Mouse (Mus musculus): ENCODE measurements around the gene Gucy2c. TPM values are rescaled to one million over a fixed set of nuclear protein-coding genes. Genes with fewer than 3 reads are reported as not detected.

The Gucy2c gene
- polyA plus RNA-seq (2015; fragmentation: Nextera tagmentation; extraction: Ambion mirVana), result 0.10 and 0.19 TPM in 2 replicates

DNA sequence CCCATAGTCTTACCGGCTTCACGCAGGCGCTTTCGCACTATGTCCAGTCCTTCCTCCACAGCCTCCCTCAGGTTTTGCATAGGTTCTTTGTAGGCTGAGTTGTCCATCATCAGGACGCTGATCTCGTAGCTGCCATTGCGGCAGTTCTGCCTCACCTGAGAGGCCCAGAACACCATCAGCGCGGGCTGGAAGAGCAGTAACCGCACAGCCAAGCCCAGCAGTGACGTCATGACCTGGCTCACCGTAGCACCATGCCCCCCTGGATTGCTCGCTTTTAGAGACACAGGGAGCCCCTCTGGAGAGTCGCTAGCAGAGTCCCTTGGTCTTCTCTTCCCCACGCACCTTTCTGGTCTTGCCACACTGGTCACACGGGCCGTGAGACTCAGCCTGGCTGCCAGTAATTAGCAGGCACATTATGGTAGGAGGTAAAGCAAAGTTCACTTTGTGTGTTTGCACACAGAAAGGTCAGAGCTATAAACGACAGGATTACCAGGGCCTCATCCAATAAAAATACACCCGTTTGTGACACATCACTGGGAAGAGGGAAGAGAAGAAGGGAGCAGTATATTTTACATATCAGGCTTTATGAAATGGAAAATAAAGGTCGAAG, at the start of gene Gucy2c:
Gene Gucy2c, minus strand, starts transcription at position 389 of the 610 bp plus-strand sequence.
- ATAC-seq, result no peak
- H3K27me3 ChIP-seq (replicated peaks; ENCODE audit: control insufficient read depth, insufficient read depth, low read length), result no peaks in the 10 kb centered on the region
- H3K4me1 ChIP-seq (ENCODE audit: control insufficient read depth, insufficient read depth, low read depth, low read length), result no peaks in the 10 kb centered on the region
- H3K9ac ChIP-seq (ENCODE audit: low read depth, low read length), result no peak within 1 kb of the TSS
- H3K4me2 ChIP-seq (ENCODE audit: low read length), result no peak within 1 kb of the TSS
- WGBS, result 84% methylated on average over 20 of the region's 20 CpGs
- no peak within 1 kb of the TSS for H3K4me3 ChIP-seq (ENCODE audit: low read length)
- no peak within 1 kb of the TSS for H3K27ac ChIP-seq (ENCODE audit: low read depth, low read length)
- no peaks in the 10 kb centered on the region for H3K36me3 ChIP-seq (ENCODE audit: control insufficient read depth, insufficient read depth, low read length)
- H3K9me3 ChIP-seq (ENCODE audit: control insufficient read depth, low read length), result peaks cover 3% of the 10 kb centered on the region; the same call in 1 of the 2 replicates

DNA sequence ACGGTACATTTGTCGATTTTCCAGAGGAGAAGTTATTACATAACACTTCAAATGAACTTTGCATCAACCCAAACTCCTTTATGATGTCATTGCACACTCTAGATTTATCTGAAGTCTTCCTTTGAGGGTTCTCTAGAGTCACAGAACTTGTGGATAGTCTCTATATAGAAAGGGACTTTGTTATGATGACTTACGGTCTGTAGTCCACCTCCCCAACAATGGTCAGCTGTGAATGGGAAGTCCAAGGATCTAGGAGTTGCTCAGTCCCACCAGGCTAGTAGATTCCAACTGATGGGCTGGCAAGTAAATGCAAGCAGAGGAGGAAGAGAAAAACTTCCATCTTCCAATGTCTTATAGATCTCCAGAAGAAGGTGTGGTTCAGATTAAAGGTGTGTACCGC, 47.1 kb upstream of the Gucy2c start:
- ATAC-seq, result no peak
- H3K27ac ChIP-seq (ENCODE audit: low read depth, low read length), result peak overlapping the region; percentile 73
- H3K4me2 ChIP-seq (ENCODE audit: low read length), result peak overlapping the region; percentile 52
- peaks cover 11% of the 10 kb centered on the region for H3K4me1 ChIP-seq (ENCODE audit: control insufficient read depth, insufficient read depth, low read depth, low read length)
- H3K27me3 ChIP-seq (replicated peaks; ENCODE audit: control insufficient read depth, insufficient read depth, low read length), result no peaks in the 10 kb centered on the region; the same call in 1 of the 2 replicates
- peaks cover 7% of the 10 kb centered on the region for H3K36me3 ChIP-seq (ENCODE audit: control insufficient read depth, insufficient read depth, low read length)
- H3K4me3 ChIP-seq (ENCODE audit: low read length), result peak overlapping the region; percentile 44
- H3K9me3 ChIP-seq (ENCODE audit: control insufficient read depth, low read length), result no peaks in the 10 kb centered on the region
- 32% methylated on average over 4 of the region's 4 CpGs for WGBS
- H3K9ac ChIP-seq (ENCODE audit: low read depth, low read length), result peak overlapping the region; percentile 57

DNA sequence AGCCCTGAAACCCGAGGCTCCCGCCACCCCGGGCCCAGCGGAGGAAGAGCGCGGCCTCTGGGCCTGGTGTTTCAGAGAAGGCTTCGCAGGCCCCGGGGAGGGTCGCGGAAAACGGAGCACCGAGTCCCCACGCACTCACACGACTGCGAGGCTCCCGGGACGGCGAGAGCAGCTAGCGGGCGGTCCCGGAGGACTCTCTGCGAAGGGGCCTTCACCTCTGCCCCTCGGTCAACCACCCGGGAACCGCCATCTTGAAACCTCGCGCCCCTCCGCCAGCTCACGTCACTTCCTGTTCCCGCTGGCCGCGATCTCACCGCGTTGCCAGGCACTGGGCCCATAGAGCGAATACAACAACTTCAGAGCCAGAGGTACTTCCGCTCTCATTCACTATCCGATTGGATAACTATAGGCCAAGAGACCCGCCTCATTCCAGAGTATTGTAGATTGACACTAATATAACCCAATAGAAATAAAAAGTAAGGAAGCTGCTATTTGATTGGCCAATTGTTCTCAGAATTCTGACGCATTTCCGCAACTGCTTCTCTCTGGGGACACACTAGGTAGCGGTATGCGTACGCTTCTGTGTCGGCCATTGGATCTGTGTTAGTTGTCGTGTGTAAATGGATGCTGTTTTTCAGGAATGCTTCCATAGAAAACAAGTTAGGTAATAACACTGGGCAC, 46.5 kb upstream of the Gucy2c start, which contains the start of gene Wbp11:
Gene Wbp11, minus strand, starts transcription at position 353 of the 681 bp plus-strand sequence.
- WGBS, result under 1% methylated on average over 45 of the region's 45 CpGs
- ATAC-seq, result peak; percentile 100
- Histone ChIP-seq H3K4me2 (ENCODE audit: low read length) (peak within 1 kb of the TSS; percentile 73), H3K27me3 (replicated peaks; ENCODE audit: control insufficient read depth, insufficient read depth, low read length) (no peaks in the 10 kb centered on the region; the same call in 1 of the 2 replicates), H3K9ac (ENCODE audit: low read depth, low read length) (peak within 1 kb of the TSS; percentile 78), H3K4me1 (ENCODE audit: control insufficient read depth, insufficient read depth, low read depth, low read length) (peaks cover 11% of the 10 kb centered on the region), H3K4me3 (ENCODE audit: low read length) (peak within 1 kb of the TSS; percentile 73), H3K36me3 (ENCODE audit: control insufficient read depth, insufficient read depth, low read length) (peaks cover 8% of the 10 kb centered on the region), H3K9me3 (ENCODE audit: control insufficient read depth, low read length) (no peaks in the 10 kb centered on the region), H3K27ac (ENCODE audit: low read depth, low read length) (peak within 1 kb of the TSS; percentile 73)

DNA sequence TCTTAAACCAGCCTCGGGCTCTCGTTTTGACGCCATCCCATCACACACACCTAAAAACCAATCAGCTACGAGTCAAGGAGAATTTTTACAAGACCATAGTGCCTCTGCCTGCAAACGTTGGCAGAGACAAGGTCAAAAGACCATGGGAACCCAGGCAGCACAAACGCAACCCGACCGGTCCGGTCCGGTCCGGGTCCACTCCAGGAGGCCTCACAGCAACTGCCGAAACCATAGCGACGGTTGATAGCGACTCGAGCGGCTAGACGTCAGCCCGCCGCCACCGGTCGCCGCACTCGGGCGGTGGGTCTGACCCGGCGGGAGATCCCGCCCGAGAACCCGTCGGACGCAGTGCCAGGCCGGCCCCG, 45.9 kb upstream of the Gucy2c start, which contains the start of gene BC049715:
Gene BC049715, plus strand, starts transcription at position 111 of the 365 bp plus-strand sequence.
- ATAC-seq, result no peak
- under 1% methylated on average over 34 of the region's 34 CpGs for WGBS

DNA sequence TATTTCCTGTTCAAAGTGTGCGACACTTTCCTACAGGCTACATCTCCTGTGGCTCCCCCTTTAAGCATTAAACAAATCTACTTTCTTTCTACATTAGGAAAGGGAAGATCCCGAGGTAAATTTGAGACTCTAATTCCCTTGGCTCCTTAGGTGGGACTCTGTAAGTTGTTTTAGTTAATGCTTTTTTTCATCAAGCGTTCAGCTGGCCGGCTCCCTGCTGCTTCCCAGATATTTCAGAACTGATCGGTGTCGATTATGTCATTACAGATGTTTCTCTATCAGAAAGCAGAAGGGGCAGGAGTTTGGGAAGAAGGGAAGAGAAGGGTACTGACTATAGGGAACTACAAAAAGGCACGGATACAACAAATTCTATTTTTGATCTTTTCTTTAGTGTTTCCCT, 45.6 kb upstream of the Gucy2c start:
- Histone ChIP-seq H3K9ac (ENCODE audit: low read depth, low read length) (peak overlapping the region; percentile 78), H3K27me3 (replicated peaks; ENCODE audit: control insufficient read depth, insufficient read depth, low read length) (no peaks in the 10 kb centered on the region; the same call in 1 of the 2 replicates), H3K36me3 (ENCODE audit: control insufficient read depth, insufficient read depth, low read length) (peaks cover 16% of the 10 kb centered on the region), H3K27ac (ENCODE audit: low read depth, low read length) (no peak overlapping the region), H3K4me3 (ENCODE audit: low read length) (peak overlapping the region; percentile 73), H3K4me2 (ENCODE audit: low read length) (peak overlapping the region; percentile 73), H3K9me3 (ENCODE audit: control insufficient read depth, low read length) (no peaks in the 10 kb centered on the region), H3K4me1 (ENCODE audit: control insufficient read depth, insufficient read depth, low read depth, low read length) (peaks cover 11% of the 10 kb centered on the region)
- 23% methylated on average over 7 of the region's 7 CpGs for WGBS
- no peak for ATAC-seq

More for the DNA sequence above, 45.9 kb upstream of the Gucy2c start, which contains the start of gene BC049715:
- Histone ChIP-seq H3K9me3 (ENCODE audit: control insufficient read depth, low read length) (no peaks in the 10 kb centered on the region), H3K4me1 (ENCODE audit: control insufficient read depth, insufficient read depth, low read depth, low read length) (peaks cover 11% of the 10 kb centered on the region), H3K9ac (ENCODE audit: low read depth, low read length) (peak within 1 kb of the TSS; percentile 78), H3K27me3 (replicated peaks; ENCODE audit: control insufficient read depth, insufficient read depth, low read length) (no peaks in the 10 kb centered on the region; the same call in 1 of the 2 replicates), H3K27ac (ENCODE audit: low read depth, low read length) (peak within 1 kb of the TSS; percentile 73), H3K4me2 (ENCODE audit: low read length) (peak within 1 kb of the TSS; percentile 73), H3K36me3 (ENCODE audit: control insufficient read depth, insufficient read depth, low read length) (peaks cover 13% of the 10 kb centered on the region), H3K4me3 (ENCODE audit: low read length) (peak within 1 kb of the TSS; percentile 73)

DNA sequence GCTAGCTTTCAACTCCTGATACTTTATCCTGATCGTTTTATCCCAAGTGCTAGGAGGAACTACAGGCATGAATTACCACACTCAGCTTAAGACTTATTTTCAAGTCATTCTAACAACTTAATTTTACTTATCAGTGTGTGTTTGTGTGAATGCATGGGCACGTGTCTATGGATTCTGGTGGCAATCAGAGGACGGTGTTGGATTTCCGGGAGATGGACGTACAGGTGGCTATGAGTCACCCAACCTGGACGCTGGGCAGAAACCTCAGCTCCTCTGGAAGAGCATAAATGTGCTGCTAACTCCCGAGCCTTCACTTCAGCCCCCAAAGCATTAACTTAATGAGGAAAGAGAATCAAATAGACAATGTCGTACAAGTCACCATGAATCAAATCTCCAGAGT, 43.4 kb upstream of the Gucy2c start:
- Histone ChIP-seq H3K9me3 (ENCODE audit: control insufficient read depth, low read length) (no peaks in the 10 kb centered on the region), H3K27ac (ENCODE audit: low read depth, low read length) (no peak overlapping the region), H3K9ac (ENCODE audit: low read depth, low read length) (no peak overlapping the region), H3K4me1 (ENCODE audit: control insufficient read depth, insufficient read depth, low read depth, low read length) (peaks cover 11% of the 10 kb centered on the region), H3K4me3 (ENCODE audit: low read length) (no peak overlapping the region), H3K36me3 (ENCODE audit: control insufficient read depth, insufficient read depth, low read length) (peaks cover 36% of the 10 kb centered on the region), H3K4me2 (ENCODE audit: low read length) (no peak overlapping the region), H3K27me3 (replicated peaks; ENCODE audit: control insufficient read depth, insufficient read depth, low read length) (no peaks in the 10 kb centered on the region)
- 92% methylated on average over 8 of the region's 8 CpGs for WGBS
- no peak for ATAC-seq

DNA sequence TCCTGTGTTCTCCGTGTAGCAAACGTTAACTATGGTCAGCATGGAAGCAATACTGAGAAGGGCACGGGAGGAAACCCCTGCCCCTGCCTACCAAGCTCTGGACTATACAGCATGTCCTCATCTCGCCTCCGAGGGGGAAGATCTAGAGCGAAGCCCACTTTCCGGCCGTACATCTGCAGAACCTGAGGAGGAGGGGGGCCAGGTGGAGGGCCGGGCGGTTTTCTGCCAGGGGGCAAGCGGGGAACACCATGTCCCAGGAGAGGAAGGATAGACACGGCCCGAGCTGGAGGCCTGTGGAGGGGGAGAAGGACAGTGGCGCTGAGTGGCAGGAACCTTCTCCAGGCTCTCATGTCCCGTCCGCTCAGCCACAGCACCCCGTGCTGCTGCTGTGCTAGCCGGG, 39.5 kb upstream of the Gucy2c start:
- no peaks in the 10 kb centered on the region for H3K4me1 ChIP-seq (ENCODE audit: control insufficient read depth, insufficient read depth, low read depth, low read length)
- no peak overlapping the region for H3K27ac ChIP-seq (ENCODE audit: low read depth, low read length)
- no peak overlapping the region for H3K4me3 ChIP-seq (ENCODE audit: low read length)
- no peak overlapping the region for H3K4me2 ChIP-seq (ENCODE audit: low read length)
- peaks cover 62% of the 10 kb centered on the region for H3K36me3 ChIP-seq (ENCODE audit: control insufficient read depth, insufficient read depth, low read length)
- H3K27me3 ChIP-seq (replicated peaks; ENCODE audit: control insufficient read depth, insufficient read depth, low read length), result no peaks in the 10 kb centered on the region
- WGBS, result 97% methylated on average over 18 of the region's 18 CpGs
- no peaks in the 10 kb centered on the region for H3K9me3 ChIP-seq (ENCODE audit: control insufficient read depth, low read length)
- H3K9ac ChIP-seq (ENCODE audit: low read depth, low read length), result no peak overlapping the region
- no peak for ATAC-seq

DNA sequence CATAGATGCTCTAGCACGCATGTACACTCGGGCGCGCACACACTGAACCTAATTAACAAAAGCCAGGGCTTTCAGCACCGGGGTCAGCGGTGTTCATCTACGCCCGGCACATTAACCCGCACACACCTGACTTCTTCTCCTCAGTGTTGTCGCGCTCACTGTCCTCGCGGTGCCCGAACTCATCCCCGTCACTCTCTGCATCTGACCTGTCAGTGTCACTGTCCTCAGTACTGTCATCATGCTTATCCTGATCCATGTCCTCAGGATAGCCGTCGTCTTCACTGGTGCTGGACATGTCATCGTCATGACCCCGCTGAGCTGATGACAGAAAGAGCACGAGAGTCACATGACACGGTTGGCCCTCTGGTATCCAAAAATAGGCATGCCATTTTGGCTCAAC, 38.8 kb upstream of the Gucy2c start:
- Histone ChIP-seq H3K27me3 (replicated peaks; ENCODE audit: control insufficient read depth, insufficient read depth, low read length) (no peaks in the 10 kb centered on the region), H3K27ac (ENCODE audit: low read depth, low read length) (no peak overlapping the region), H3K36me3 (ENCODE audit: control insufficient read depth, insufficient read depth, low read length) (peaks cover 68% of the 10 kb centered on the region), H3K9me3 (ENCODE audit: control insufficient read depth, low read length) (no peaks in the 10 kb centered on the region), H3K9ac (ENCODE audit: low read depth, low read length) (no peak overlapping the region), H3K4me1 (ENCODE audit: control insufficient read depth, insufficient read depth, low read depth, low read length) (no peaks in the 10 kb centered on the region), H3K4me2 (ENCODE audit: low read length) (no peak overlapping the region), H3K4me3 (ENCODE audit: low read length) (no peak overlapping the region)
- ATAC-seq, result 0 out of 2 replicates have a peak, but pooled peaks have one; percentile 9
- 96% methylated on average over 21 of the region's 21 CpGs for WGBS

DNA sequence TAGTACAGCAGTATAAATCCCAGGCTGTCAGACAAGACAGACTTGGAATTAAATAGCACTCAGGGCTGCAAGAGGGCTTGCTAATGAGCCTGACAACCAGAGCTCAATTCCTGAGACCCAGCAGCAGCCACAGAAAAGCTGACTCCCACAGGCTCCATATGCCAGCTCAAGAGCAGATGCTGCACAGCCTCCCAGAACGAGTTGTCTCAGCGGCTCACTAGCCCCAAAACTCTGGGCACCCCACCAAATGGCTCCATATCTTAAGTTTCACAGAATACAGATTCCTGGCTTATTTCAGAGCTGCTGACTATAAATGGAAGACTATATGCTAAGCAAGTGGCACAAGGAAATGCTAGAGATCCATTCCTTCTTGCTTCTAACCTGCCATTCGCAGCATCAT, 36.0 kb upstream of the Gucy2c start:
- no peaks in the 10 kb centered on the region for H3K27me3 ChIP-seq (replicated peaks; ENCODE audit: control insufficient read depth, insufficient read depth, low read length)
- peaks cover 75% of the 10 kb centered on the region for H3K36me3 ChIP-seq (ENCODE audit: control insufficient read depth, insufficient read depth, low read length)
- ATAC-seq, result no peak
- H3K9ac ChIP-seq (ENCODE audit: low read depth, low read length), result no peak overlapping the region
- no peak overlapping the region for H3K27ac ChIP-seq (ENCODE audit: low read depth, low read length)
- WGBS, result 91% methylated on average over 3 of the region's 3 CpGs
- no peaks in the 10 kb centered on the region for H3K4me1 ChIP-seq (ENCODE audit: control insufficient read depth, insufficient read depth, low read depth, low read length)
- H3K4me3 ChIP-seq (ENCODE audit: low read length), result no peak overlapping the region
- H3K4me2 ChIP-seq (ENCODE audit: low read length), result no peak overlapping the region
- H3K9me3 ChIP-seq (ENCODE audit: control insufficient read depth, low read length), result no peaks in the 10 kb centered on the region
